Mouse (Mus musculus) left cerebral cortex, postnatal 25 days (tissue): Measurements from ENCODE around the gene Proser3. TPM values are rescaled to one million over a fixed set of nuclear protein-coding genes. Genes with fewer than 3 reads are reported as not detected.
A peak's percentile ranks its signal among the peaks of the same experiment; 100 is the strongest.
"Not testable (repeated sequence)": the region's sequence is repeated elsewhere in the genome, so short reads cannot be mapped to it uniquely, and the experiment has no call there.

Experiments used
- DNase-seq, 2 experiments: peaks; one replicate each; pipeline ENCODE4 v3.0.0; 2022; ENCODE audit warnings: low spot score in 2 of 2, mixed read lengths in 1 of 2
- intact Hi-C: fragments of 180-260 bp; cut with DNase I; formaldehyde crosslinking; loops from one replicate; pipeline ENCODE4 v1.15.1; 2025
- microRNA-seq, 2 experiments: library from miRNA; unstranded; fragments of <30 nt; microRNA quantifications; one replicate each; pipeline ENCODE4 v1.2.0; 2022
- total RNA-seq, 2 experiments: library from RNA; stranded (reverse); gene quantifications; 2 replicates each; pipeline ENCODE4 v1.2.3; 2021

Proser3 gene
- total RNA-seq, 2 experiments from 2014 or later = 5.2 to 5.5 TPM

- DNase-seq = no peak
- intact Hi-C loops = no loop called here
Measured at GRCm38 (mm10) chr7:30518325-30518724, 33.8 kb downstream of the Proser3 start.

- no peak for DNase-seq
- intact Hi-C loops = no loop called here
Measured at GRCm38 (mm10) chr7:30515003-30515760, 36.9 kb downstream of the Proser3 start.

- intact Hi-C loops = no loop called here
- no peak for DNase-seq
Measured at GRCm38 (mm10) chr7:30508061-30508460, 44.0 kb downstream of the Proser3 start.

- DNase-seq = not testable (repeated sequence)
Measured at GRCm38 (mm10) chr7:30501159-30501558, 50.9 kb downstream of the Proser3 start.

GRCm38 (mm10) chr7:30495506-30496042, 56.5 kb downstream of the Proser3 start:
- intact Hi-C loops, DNase-seq: not testable (repeated sequence)

More at GRCm38 (mm10) chr7:30501159-30501558, 50.9 kb downstream of the Proser3 start:
- intact Hi-C loops = not testable (repeated sequence)

GRCm38 (mm10) chr7:30493401-30493931, 58.6 kb downstream of the Proser3 start, which contains the start of gene Prodh2:
TSS of gene Prodh2 (plus strand) at chr7:30493622.
- intact Hi-C loops = loop anchor here (5.0 kb wide), 2 partner anchors 51 to 59 kb away; partner anchors contain the start of genes Hspb6 and Proser3
- DNase-seq = no peak

GRCm38 (mm10) chr7:30492765-30493164, 59.3 kb downstream of the Proser3 start:
- DNase-seq = peak; percentile 57 to 72
- intact Hi-C loops = loop anchor here (5.0 kb wide), 2 partner anchors 50 to 60 kb away; partner anchors contain the start of genes Hspb6 and Proser3

- intact Hi-C loops = loop anchor here (5.0 kb wide), 2 partner anchors 49 to 61 kb away; partner anchors contain the start of genes Hspb6 and Proser3
- peak in 1 of 2 experiments; percentile 3 for DNase-seq
Measured at GRCm38 (mm10) chr7:30490957-30491307, 61.2 kb downstream of the Proser3 start.

- intact Hi-C loops = loop anchor here (5.0 kb wide), 2 partner anchors 48 to 62 kb away; partner anchors contain the start of genes Hspb6 and Proser3
- peak; percentile 31 to 48 for DNase-seq
Measured at GRCm38 (mm10) chr7:30490251-30490956, 61.7 kb downstream of the Proser3 start.

Small RNA genes lying within 50 kb of the gene (microRNA-seq; reads per million reads assigned to microRNA genes)
- gene Gm38670 (1.0 to 1.2 reads per million in 2 experiments), gene Mir3569 (0.99 to 2.4 reads per million in 2 experiments)

Other genes with a start within 250 kb of the Proser3 start
- 10 to 100 TPM; 63.6 to 64.4 TPM for gene Alkbh6, start 243.6 kb downstream of the Proser3 start, total RNA-seq
- gene Syne4, start 237.5 kb downstream of the Proser3 start, total RNA-seq = 1 to 10 TPM; 8.4 to 8.7 TPM
- under 1 TPM; 0.32 to 0.55 TPM for gene E130208F15Rik, start 230.6 kb downstream of the Proser3 start, total RNA-seq
- 1 to 10 TPM; 7.2 to 7.8 TPM for gene Sdhaf1, start 228.4 kb downstream of the Proser3 start, total RNA-seq
- gene Lrfn3, start 189.5 kb downstream of the Proser3 start, total RNA-seq = 10 to 100 TPM; 34.0 to 35.2 TPM
- gene Tyrobp, start 138.5 kb downstream of the Proser3 start, total RNA-seq = 10 to 100 TPM; 28.7 to 29.8 TPM
- 1 to 10 TPM in 1 of 2 experiments, not detected in 1; 1.2 TPM for gene Hcst, start 132.4 kb downstream of the Proser3 start, total RNA-seq
- gene Nfkbid, start 130.6 kb downstream of the Proser3 start, total RNA-seq = 1 to 10 TPM; 2.6 to 2.7 TPM
- 1,000 to 10,000 TPM; 1,270 to 1,289 TPM for gene Aplp1, start 106.8 kb downstream of the Proser3 start, total RNA-seq
- gene Kirrel2, start 94.6 kb downstream of the Proser3 start, total RNA-seq = 10 to 100 TPM; 11.4 to 11.7 TPM
- 1 to 10 TPM in 1 of 2 experiments, under 1 TPM in 1; 0.78 to 1.5 TPM for gene Nphs1, start 94.0 kb downstream of the Proser3 start, total RNA-seq
- not detected for gene Prodh2, start 58.7 kb downstream of the Proser3 start, total RNA-seq
- gene Arhgap33, start 17.2 kb downstream of the Proser3 start, total RNA-seq = 100 to 1,000 TPM; 190 to 213 TPM
- 1 to 10 TPM; 5.1 to 6.4 TPM for gene Hspb6, start 121 bp downstream of the Proser3 start, total RNA-seq
- 10 to 100 TPM; 45.5 to 47.8 TPM for gene Lin37, start 7.5 kb upstream of the Proser3 start, total RNA-seq
- gene U2af1l4, start 11.0 kb upstream of the Proser3 start, total RNA-seq = 10 to 100 TPM; 57.2 to 69.2 TPM
- gene Gm49396, start 11.0 kb upstream of the Proser3 start, total RNA-seq = 1 to 10 TPM; 5.7 TPM
- 10 to 100 TPM; 82.7 to 90.1 TPM for gene Psenen, start 11.3 kb upstream of the Proser3 start, total RNA-seq
- gene Igflr1, start 13.1 kb upstream of the Proser3 start, total RNA-seq = 1 to 10 TPM; 2.8 to 3.5 TPM
- gene Kmt2b, start 36.4 kb upstream of the Proser3 start, total RNA-seq = 10 to 100 TPM; 46.4 to 50.4 TPM
- not detected for gene Zbtb32, start 46.6 kb upstream of the Proser3 start, total RNA-seq
- gene Upk1a, start 60.5 kb upstream of the Proser3 start, total RNA-seq = under 1 TPM; 0.23 to 0.50 TPM
- 100 to 1,000 TPM; 721 to 744 TPM for gene Cox6b1, start 73.9 kb upstream of the Proser3 start, total RNA-seq
- not detected for gene Etv2, start 83.6 kb upstream of the Proser3 start, total RNA-seq
- gene Rbm42, start 98.0 kb upstream of the Proser3 start, total RNA-seq = 10 to 100 TPM; 66.8 to 70.8 TPM
- 1 to 10 TPM; 3.5 to 6.4 TPM for gene Haus5, start 112.7 kb upstream of the Proser3 start, total RNA-seq
- gene Pmis2, start 119.3 kb upstream of the Proser3 start, total RNA-seq = not detected
- not detected for gene 2200002J24Rik, start 146.6 kb upstream of the Proser3 start, total RNA-seq
- 1 to 10 TPM in 1 of 2 experiments, under 1 TPM in 1; 0.60 to 1.2 TPM for gene Atp4a, start 159.9 kb upstream of the Proser3 start, total RNA-seq
- gene Tmem147, start 177.2 kb upstream of the Proser3 start, total RNA-seq = 100 to 1,000 TPM; 119 to 130 TPM
- gene Gapdhs, start 191.4 kb upstream of the Proser3 start, total RNA-seq = not detected
- gene Sbsn, start 199.2 kb upstream of the Proser3 start, total RNA-seq = 1 to 10 TPM; 5.7 to 7.0 TPM
- gene Dmkn, start 211.5 kb upstream of the Proser3 start, total RNA-seq = 1 to 10 TPM; 4.0 to 5.0 TPM
- not detected for gene Krtdap, start 235.6 kb upstream of the Proser3 start, total RNA-seq